Mouse (Mus musculus): ENCODE measurements around the gene Hlcs. TPM values are rescaled to one million over a fixed set of nuclear protein-coding genes. Genes with fewer than 3 reads are reported as not detected.
"Not testable (repeated sequence)": the region's sequence is repeated elsewhere in the genome, so short reads cannot be mapped to it uniquely, and the experiment has no call there.

The Hlcs gene
- polyA plus RNA-seq, 1 experiment from 2014 or later = 7.9 TPM

GRCm38 (mm10) chr16:94349588-94350286 is 36.4 kb upstream of the Hlcs start:
- no peak overlapping the region for H3K27ac ChIP-seq (ENCODE audit: low read depth, low read length)
- H3K9ac ChIP-seq (ENCODE audit: low read depth, low read length) = no peak overlapping the region; the same call in 1 of the 2 replicates
- H3K36me3 ChIP-seq (ENCODE audit: control insufficient read depth, insufficient read depth, low read length) = no peaks in the 10 kb centered on the region
- H3K27me3 ChIP-seq (replicated peaks; ENCODE audit: control insufficient read depth, insufficient read depth, low read length) = 0 out of 2 replicates have a peak, but pooled peaks cover 3% of the 10 kb centered on the region
- 0 out of 2 replicates have a peak, but pooled peaks have one; percentile 67 for ATAC-seq
- peaks cover 9% of the 10 kb centered on the region for H3K4me1 ChIP-seq (ENCODE audit: control insufficient read depth, insufficient read depth, low read depth, low read length)
- H3K4me3 ChIP-seq (ENCODE audit: low read length) = no peak overlapping the region
- H3K4me2 ChIP-seq (ENCODE audit: low read length) = peak overlapping the region; percentile 8; the same call in 1 of the 2 replicates
- WGBS = 53% methylated on average over 11 of the region's 11 CpGs
- no peaks in the 10 kb centered on the region for H3K9me3 ChIP-seq (ENCODE audit: control insufficient read depth, low read length)

- 91% methylated on average over 2 of the region's 2 CpGs for WGBS
These were observed 35.4 kb upstream of the Hlcs start for GRCm38 (mm10) chr16:94348779-94349178.

GRCm38 (mm10) chr16:94347080-94347731 is 33.8 kb upstream of the Hlcs start:
- no peak overlapping the region for H3K27ac ChIP-seq (ENCODE audit: low read depth, low read length)
- no peak overlapping the region for H3K9ac ChIP-seq (ENCODE audit: low read depth, low read length)
- H3K4me1 ChIP-seq (ENCODE audit: control insufficient read depth, insufficient read depth, low read depth, low read length) = peaks cover 9% of the 10 kb centered on the region
- no peaks in the 10 kb centered on the region for H3K27me3 ChIP-seq (replicated peaks; ENCODE audit: control insufficient read depth, insufficient read depth, low read length)
- H3K9me3 ChIP-seq (ENCODE audit: control insufficient read depth, low read length) = no peaks in the 10 kb centered on the region
- no peak for ATAC-seq
- H3K36me3 ChIP-seq (ENCODE audit: control insufficient read depth, insufficient read depth, low read length) = no peaks in the 10 kb centered on the region
- no peak overlapping the region for H3K4me2 ChIP-seq (ENCODE audit: low read length)
- WGBS = 78% methylated on average over 7 of the region's 7 CpGs
- no peak overlapping the region for H3K4me3 ChIP-seq (ENCODE audit: low read length)

More at GRCm38 (mm10) chr16:94348779-94349178, 35.4 kb upstream of the Hlcs start:
- H3K4me2 ChIP-seq (ENCODE audit: low read length) = no peak overlapping the region
- ATAC-seq = no peak
- no peaks in the 10 kb centered on the region for H3K9me3 ChIP-seq (ENCODE audit: control insufficient read depth, low read length)
- H3K27ac ChIP-seq (ENCODE audit: low read depth, low read length) = no peak overlapping the region
- no peak overlapping the region for H3K9ac ChIP-seq (ENCODE audit: low read depth, low read length)
- H3K27me3 ChIP-seq (replicated peaks; ENCODE audit: control insufficient read depth, insufficient read depth, low read length) = 0 out of 2 replicates have a peak, but pooled peaks cover 3% of the 10 kb centered on the region
- H3K4me1 ChIP-seq (ENCODE audit: control insufficient read depth, insufficient read depth, low read depth, low read length) = peaks cover 9% of the 10 kb centered on the region
- no peak overlapping the region for H3K4me3 ChIP-seq (ENCODE audit: low read length)
- no peaks in the 10 kb centered on the region for H3K36me3 ChIP-seq (ENCODE audit: control insufficient read depth, insufficient read depth, low read length)

- H3K9me3 ChIP-seq (ENCODE audit: control insufficient read depth, low read length) = no peaks in the 10 kb centered on the region
- no peak overlapping the region for H3K4me3 ChIP-seq (ENCODE audit: low read length)
- H3K27ac ChIP-seq (ENCODE audit: low read depth, low read length) = no peak overlapping the region
- no peak overlapping the region for H3K9ac ChIP-seq (ENCODE audit: low read depth, low read length)
- no peaks in the 10 kb centered on the region for H3K27me3 ChIP-seq (replicated peaks; ENCODE audit: control insufficient read depth, insufficient read depth, low read length)
- H3K4me1 ChIP-seq (ENCODE audit: control insufficient read depth, insufficient read depth, low read depth, low read length) = peaks cover 9% of the 10 kb centered on the region
- ATAC-seq = no peak
- WGBS = 76% methylated on average over 1 of the region's 1 CpGs
- H3K36me3 ChIP-seq (ENCODE audit: control insufficient read depth, insufficient read depth, low read length) = no peaks in the 10 kb centered on the region
- no peak overlapping the region for H3K4me2 ChIP-seq (ENCODE audit: low read length)
These were observed 32.4 kb upstream of the Hlcs start for GRCm38 (mm10) chr16:94345733-94346132.

GRCm38 (mm10) chr16:94339164-94340160 is 26.1 kb upstream of the Hlcs start:
- H3K27me3 ChIP-seq (replicated peaks; ENCODE audit: control insufficient read depth, insufficient read depth, low read length); ATAC-seq; H3K9ac ChIP-seq (ENCODE audit: low read depth, low read length); H3K4me3 ChIP-seq (ENCODE audit: low read length); H3K4me1 ChIP-seq (ENCODE audit: control insufficient read depth, insufficient read depth, low read depth, low read length); H3K4me2 ChIP-seq (ENCODE audit: low read length); H3K36me3 ChIP-seq (ENCODE audit: control insufficient read depth, insufficient read depth, low read length); H3K9me3 ChIP-seq (ENCODE audit: control insufficient read depth, low read length); H3K27ac ChIP-seq (ENCODE audit: low read depth, low read length): not testable (repeated sequence)
- 95% methylated on average over 18 of the region's 22 CpGs for WGBS

- no peak overlapping the region for H3K27ac ChIP-seq (ENCODE audit: low read depth, low read length)
- H3K27me3 ChIP-seq (replicated peaks; ENCODE audit: control insufficient read depth, insufficient read depth, low read length) = no peaks in the 10 kb centered on the region
- no peaks in the 10 kb centered on the region for H3K9me3 ChIP-seq (ENCODE audit: control insufficient read depth, low read length)
- no peak overlapping the region for H3K4me2 ChIP-seq (ENCODE audit: low read length)
- H3K9ac ChIP-seq (ENCODE audit: low read depth, low read length) = no peak overlapping the region
- H3K36me3 ChIP-seq (ENCODE audit: control insufficient read depth, insufficient read depth, low read length) = no peaks in the 10 kb centered on the region
- H3K4me3 ChIP-seq (ENCODE audit: low read length) = no peak overlapping the region
- 43% methylated on average over 5 of the region's 5 CpGs for WGBS
- H3K4me1 ChIP-seq (ENCODE audit: control insufficient read depth, insufficient read depth, low read depth, low read length) = no peaks in the 10 kb centered on the region
- ATAC-seq = no peak
These were observed 22.3 kb upstream of the Hlcs start for GRCm38 (mm10) chr16:94335656-94336055.

GRCm38 (mm10) chr16:94331886-94332252 is 18.5 kb upstream of the Hlcs start:
- H3K4me3 ChIP-seq (ENCODE audit: low read length) = no peak overlapping the region
- H3K36me3 ChIP-seq (ENCODE audit: control insufficient read depth, insufficient read depth, low read length) = no peaks in the 10 kb centered on the region
- ATAC-seq = no peak
- peaks cover 8% of the 10 kb centered on the region for H3K27me3 ChIP-seq (replicated peaks; ENCODE audit: control insufficient read depth, insufficient read depth, low read length)
- no peak overlapping the region for H3K27ac ChIP-seq (ENCODE audit: low read depth, low read length)
- H3K4me1 ChIP-seq (ENCODE audit: control insufficient read depth, insufficient read depth, low read depth, low read length) = peaks cover 11% of the 10 kb centered on the region
- H3K9ac ChIP-seq (ENCODE audit: low read depth, low read length) = no peak overlapping the region
- H3K9me3 ChIP-seq (ENCODE audit: control insufficient read depth, low read length) = no peaks in the 10 kb centered on the region
- no peak overlapping the region for H3K4me2 ChIP-seq (ENCODE audit: low read length)
- 56% methylated on average over 5 of the region's 5 CpGs for WGBS

GRCm38 (mm10) chr16:94331233-94331885 is 18.0 kb upstream of the Hlcs start:
- no peak for ATAC-seq
- Histone ChIP-seq H3K4me2 (ENCODE audit: low read length) (no peak overlapping the region), H3K27me3 (replicated peaks; ENCODE audit: control insufficient read depth, insufficient read depth, low read length) (peaks cover 9% of the 10 kb centered on the region), H3K4me1 (ENCODE audit: control insufficient read depth, insufficient read depth, low read depth, low read length) (peaks cover 11% of the 10 kb centered on the region), H3K9ac (ENCODE audit: low read depth, low read length) (no peak overlapping the region), H3K9me3 (ENCODE audit: control insufficient read depth, low read length) (no peaks in the 10 kb centered on the region), H3K27ac (ENCODE audit: low read depth, low read length) (no peak overlapping the region), H3K4me3 (ENCODE audit: low read length) (no peak overlapping the region), H3K36me3 (ENCODE audit: control insufficient read depth, insufficient read depth, low read length) (no peaks in the 10 kb centered on the region)
- WGBS = 79% methylated on average over 9 of the region's 9 CpGs

All from hindbrain, embryonic 16.5 days (tissue).